Mouse (Mus musculus): ENCODE data around the gene Zfp972. TPM values are rescaled to one million over a fixed set of nuclear protein-coding genes. Genes with fewer than 3 reads are reported as not detected.
"Not testable (repeated sequence)": the region's sequence is repeated elsewhere in the genome, so short reads cannot be mapped to it uniquely, and the experiment has no call there.

The Zfp972 gene
- 3.8 and 4.3 TPM in 2 replicates for total RNA-seq (2012; rRNA removed)

DNA sequence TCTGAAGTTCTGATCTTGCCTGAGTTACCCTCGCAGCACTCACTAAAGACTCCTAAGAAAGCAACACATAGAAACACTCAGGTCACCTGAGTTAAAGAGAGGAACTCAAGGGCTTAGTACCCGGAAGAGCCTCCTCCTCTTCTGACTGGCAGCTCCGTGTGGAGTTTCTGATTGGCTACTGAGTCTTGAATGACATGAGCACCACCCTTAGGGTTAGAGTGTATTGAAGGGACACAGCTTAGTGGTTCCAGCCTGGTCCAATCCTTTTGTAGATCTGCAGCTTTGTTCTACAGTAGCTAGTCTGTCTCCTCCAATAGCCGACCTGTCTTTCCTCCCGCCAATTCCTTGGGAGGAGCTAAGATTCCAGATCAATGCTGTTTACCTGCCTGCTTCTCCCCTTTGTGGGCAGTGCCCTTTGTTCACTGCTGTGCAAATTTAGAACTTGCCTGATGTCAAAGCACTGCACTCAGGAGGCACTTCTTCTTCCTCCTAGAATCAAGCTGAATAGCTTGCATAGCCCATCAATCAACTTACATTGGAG is at the start of gene Zfp972:
Gene Zfp972, minus strand, starts transcription at position 51 of the 541 bp plus-strand sequence.
- H3K9me3 ChIP-seq (ENCODE audit: control insufficient read depth, insufficient read depth, low read depth, low read length); in situ Hi-C loops (cut with MboI; ENCODE audit: low sequenced_read_pairs in 2 of 2, unreplicated experiment in 2 of 2); H3K4me1 ChIP-seq (ENCODE audit: control insufficient read depth in 2 of 2, insufficient read depth in 2 of 2, low read length in 2 of 2, poor library complexity in 1 of 2); H3K27ac ChIP-seq (ENCODE audit: insufficient read depth, low read depth, low read length, poor library complexity, severe bottlenecking); H3K36me3 ChIP-seq (ENCODE audit: control insufficient read depth, insufficient read depth, low read length, poor library complexity, severe bottlenecking): not testable (repeated sequence)
- Histone ChIP-seq H3K4me3 (ENCODE audit: insufficient read depth in 1 of 2, low read depth in 1 of 2, low read length in 2 of 2, poor library complexity in 1 of 2, severe bottlenecking in 1 of 2) (peak within 1 kb of the TSS; percentile 60 to 84), H3K9ac (ENCODE audit: insufficient read depth, low read depth, low read length, poor library complexity, severe bottlenecking) (peak within 1 kb of the TSS; percentile 52; the same call in 1 of the 2 replicates)
- DNase-seq (ENCODE audit: low read depth, low spot score): peak; percentile 17

DNA sequence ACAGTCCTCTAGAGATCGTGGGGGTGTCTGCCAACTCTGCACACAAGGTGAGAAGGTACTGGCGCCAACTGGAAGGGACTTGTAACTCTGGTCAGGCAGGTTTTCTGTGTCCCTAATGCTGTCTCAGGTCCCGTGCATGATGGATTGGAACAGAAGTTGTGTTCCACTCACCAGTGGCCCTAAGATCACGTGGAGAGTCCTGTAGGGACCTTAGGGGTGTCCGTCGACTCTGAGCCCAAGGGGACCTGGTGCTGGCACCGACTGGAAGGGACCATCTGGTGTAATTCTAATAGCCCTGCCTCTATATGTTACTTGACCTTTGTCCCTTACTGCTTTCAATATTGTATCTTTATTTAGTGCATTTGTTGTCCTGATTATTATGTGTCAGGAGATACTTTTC is 49.4 kb upstream of the Zfp972 start:
- DNase-seq (ENCODE audit: low read depth, low spot score); in situ Hi-C loops (cut with MboI; ENCODE audit: low sequenced_read_pairs in 2 of 2, unreplicated experiment in 2 of 2): not testable (repeated sequence)

DNA sequence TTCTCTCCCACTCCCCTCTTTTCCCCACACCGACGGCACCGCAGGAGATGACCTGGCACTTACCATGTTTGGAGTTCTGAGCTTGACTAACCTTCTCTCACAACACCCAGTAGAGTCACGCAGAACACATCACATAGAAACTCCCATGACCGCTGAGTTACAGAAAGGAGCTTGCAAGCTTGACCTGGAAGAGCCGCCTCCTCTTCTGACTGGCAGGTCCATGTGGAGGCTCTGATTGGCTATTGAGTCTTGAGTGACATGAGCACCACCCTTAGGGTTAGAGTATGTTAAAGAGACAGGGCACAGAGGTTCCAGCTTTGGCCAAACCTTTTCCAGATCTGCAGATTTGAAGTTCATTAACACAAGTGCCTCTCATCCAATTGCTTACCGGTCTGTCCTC is 31.7 kb upstream of the Zfp972 start, which contains the start of gene Gm14326:
Gene Gm14326, minus strand, starts transcription at position 153 of the 400 bp plus-strand sequence.
- peak; percentile 1 for DNase-seq (ENCODE audit: low read depth, low spot score)
- in situ Hi-C loops (cut with MboI; ENCODE audit: low sequenced_read_pairs in 2 of 2, unreplicated experiment in 2 of 2); H3K4me1 ChIP-seq (ENCODE audit: control insufficient read depth in 2 of 2, insufficient read depth in 2 of 2, low read length in 2 of 2, poor library complexity in 1 of 2); H3K36me3 ChIP-seq (ENCODE audit: control insufficient read depth, insufficient read depth, low read length, poor library complexity, severe bottlenecking); H3K27ac ChIP-seq (ENCODE audit: insufficient read depth, low read depth, low read length, poor library complexity, severe bottlenecking); H3K9me3 ChIP-seq (ENCODE audit: control insufficient read depth, insufficient read depth, low read depth, low read length): not testable (repeated sequence)
- Histone ChIP-seq H3K9ac (ENCODE audit: insufficient read depth, low read depth, low read length, poor library complexity, severe bottlenecking) (peak within 1 kb of the TSS; percentile 63), H3K4me3 (ENCODE audit: insufficient read depth in 1 of 2, low read depth in 1 of 2, low read length in 2 of 2, poor library complexity in 1 of 2, severe bottlenecking in 1 of 2) (peak within 1 kb of the TSS; percentile 68 to 71)

More for the DNA sequence above, 49.4 kb upstream of the Zfp972 start:
- not testable (repeated sequence) for H3K9ac ChIP-seq (ENCODE audit: insufficient read depth, low read depth, low read length, poor library complexity, severe bottlenecking); H3K4me1 ChIP-seq (ENCODE audit: control insufficient read depth in 2 of 2, insufficient read depth in 2 of 2, low read length in 2 of 2, poor library complexity in 1 of 2); H3K27ac ChIP-seq (ENCODE audit: insufficient read depth, low read depth, low read length, poor library complexity, severe bottlenecking); H3K9me3 ChIP-seq (ENCODE audit: control insufficient read depth, insufficient read depth, low read depth, low read length); H3K36me3 ChIP-seq (ENCODE audit: control insufficient read depth, insufficient read depth, low read length, poor library complexity, severe bottlenecking); H3K4me3 ChIP-seq (ENCODE audit: insufficient read depth in 1 of 2, low read depth in 1 of 2, low read length in 2 of 2, poor library complexity in 1 of 2, severe bottlenecking in 1 of 2)

DNA sequence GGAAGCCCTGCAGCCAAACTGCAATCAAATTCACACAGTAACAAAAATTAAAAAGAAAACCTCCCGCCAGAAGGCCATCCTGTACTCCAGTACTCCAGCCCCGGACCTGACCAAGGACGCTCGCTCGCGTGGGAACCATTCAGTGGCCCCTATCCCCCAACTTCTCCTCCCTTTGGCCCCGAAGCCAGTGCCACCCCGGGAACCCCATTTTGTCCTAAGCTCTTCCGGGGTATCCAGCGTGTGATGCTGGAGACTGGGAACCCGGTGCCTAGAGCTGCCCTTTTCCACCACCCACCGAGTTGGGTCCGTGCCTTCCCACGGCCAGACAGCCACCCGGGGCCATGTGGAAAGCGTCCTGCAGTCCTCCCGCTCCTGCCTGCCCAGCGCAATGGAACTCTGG is 31.3 kb upstream of the Zfp972 start:
- H3K36me3 ChIP-seq (ENCODE audit: control insufficient read depth, insufficient read depth, low read length, poor library complexity, severe bottlenecking); in situ Hi-C loops (cut with MboI; ENCODE audit: low sequenced_read_pairs in 2 of 2, unreplicated experiment in 2 of 2); H3K27ac ChIP-seq (ENCODE audit: insufficient read depth, low read depth, low read length, poor library complexity, severe bottlenecking); DNase-seq (ENCODE audit: low read depth, low spot score); H3K9me3 ChIP-seq (ENCODE audit: control insufficient read depth, insufficient read depth, low read depth, low read length); H3K4me1 ChIP-seq (ENCODE audit: control insufficient read depth in 2 of 2, insufficient read depth in 2 of 2, low read length in 2 of 2, poor library complexity in 1 of 2): not testable (repeated sequence)
- Histone ChIP-seq H3K4me3 (ENCODE audit: insufficient read depth in 1 of 2, low read depth in 1 of 2, low read length in 2 of 2, poor library complexity in 1 of 2, severe bottlenecking in 1 of 2) (peak overlapping the region; percentile 66 to 71), H3K9ac (ENCODE audit: insufficient read depth, low read depth, low read length, poor library complexity, severe bottlenecking) (peak overlapping the region; percentile 63)

DNA sequence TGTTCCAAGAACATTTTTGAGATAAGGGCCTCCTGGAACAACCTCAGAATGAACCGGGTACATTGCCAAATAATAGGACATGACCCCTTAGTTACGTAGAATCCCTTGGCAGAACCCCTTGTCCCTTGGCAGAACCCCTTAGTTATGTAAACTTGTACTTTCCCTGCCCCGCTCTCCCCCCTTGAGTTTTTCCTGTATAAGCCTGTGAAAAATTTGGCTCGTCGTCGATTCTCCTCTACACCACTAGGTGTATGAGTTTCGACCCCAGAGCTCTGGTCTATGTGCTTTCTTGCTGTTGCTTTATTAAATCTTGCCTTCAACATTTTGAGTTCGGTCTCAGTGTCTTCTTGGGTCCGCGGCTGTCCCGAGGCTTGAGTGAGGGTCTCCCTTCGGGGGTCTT is 22.1 kb downstream of the Zfp972 start:
- H3K9ac ChIP-seq (ENCODE audit: insufficient read depth, low read depth, low read length, poor library complexity, severe bottlenecking); H3K4me3 ChIP-seq (ENCODE audit: insufficient read depth in 1 of 2, low read depth in 1 of 2, low read length in 2 of 2, poor library complexity in 1 of 2, severe bottlenecking in 1 of 2); DNase-seq (ENCODE audit: low read depth, low spot score); in situ Hi-C loops (cut with MboI; ENCODE audit: low sequenced_read_pairs in 2 of 2, unreplicated experiment in 2 of 2); H3K4me1 ChIP-seq (ENCODE audit: control insufficient read depth in 2 of 2, insufficient read depth in 2 of 2, low read length in 2 of 2, poor library complexity in 1 of 2); H3K27ac ChIP-seq (ENCODE audit: insufficient read depth, low read depth, low read length, poor library complexity, severe bottlenecking); H3K9me3 ChIP-seq (ENCODE audit: control insufficient read depth, insufficient read depth, low read depth, low read length); H3K36me3 ChIP-seq (ENCODE audit: control insufficient read depth, insufficient read depth, low read length, poor library complexity, severe bottlenecking): not testable (repeated sequence)

DNA sequence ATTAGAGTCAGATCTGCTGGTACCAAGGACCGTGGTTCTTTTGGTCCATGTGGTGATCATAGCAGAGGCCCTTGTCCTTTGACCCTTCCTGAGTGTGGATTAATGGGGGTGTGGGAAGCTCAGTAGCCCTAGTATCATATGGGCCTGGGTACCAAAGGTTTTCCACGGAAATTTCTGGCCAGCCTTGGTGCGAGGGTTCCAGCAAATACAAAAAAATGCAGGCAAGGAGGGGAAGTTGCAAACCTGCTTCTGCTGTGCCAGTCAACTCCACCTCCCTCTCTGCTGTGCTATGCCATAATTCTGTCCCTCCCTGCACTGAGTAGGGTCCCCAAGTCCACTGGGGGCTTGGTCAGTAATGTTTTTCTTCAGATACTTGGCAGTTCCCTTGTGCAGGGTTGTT is 27.2 kb downstream of the Zfp972 start:
- in situ Hi-C loops (cut with MboI; ENCODE audit: low sequenced_read_pairs in 2 of 2, unreplicated experiment in 2 of 2); H3K4me1 ChIP-seq (ENCODE audit: control insufficient read depth in 2 of 2, insufficient read depth in 2 of 2, low read length in 2 of 2, poor library complexity in 1 of 2); H3K36me3 ChIP-seq (ENCODE audit: control insufficient read depth, insufficient read depth, low read length, poor library complexity, severe bottlenecking): not testable (repeated sequence)

DNA sequence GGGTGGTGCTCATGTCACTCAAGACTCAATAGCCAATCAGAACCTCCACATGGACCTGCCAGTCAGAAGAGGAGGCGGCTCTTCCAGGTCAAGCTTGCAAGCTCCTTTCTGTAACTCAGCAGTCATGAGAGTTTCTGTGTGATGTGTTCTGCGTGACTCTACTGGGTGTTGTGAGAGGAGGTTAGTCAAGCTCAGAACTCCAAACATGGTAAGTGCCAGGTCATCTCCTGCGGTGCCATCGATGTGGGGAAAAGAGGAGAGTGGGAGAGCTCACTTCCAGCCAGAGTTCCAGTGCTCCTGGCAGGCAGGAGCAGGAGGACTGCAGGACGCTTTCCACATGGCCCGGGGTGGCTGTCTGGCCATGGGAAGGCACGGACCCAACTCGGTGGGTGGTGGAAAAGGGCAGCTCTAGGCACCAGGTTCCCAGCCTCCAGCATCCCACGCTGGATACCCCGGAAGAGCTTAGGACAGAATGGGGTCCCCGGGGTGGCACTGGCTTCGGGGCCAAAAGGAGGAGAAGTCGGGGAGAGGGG is 28.3 kb downstream of the Zfp972 start, which contains the start of gene Gm14327:
Gene Gm14327, plus strand, starts transcription at position 51 of the 533 bp plus-strand sequence.
- H3K27ac ChIP-seq (ENCODE audit: insufficient read depth, low read depth, low read length, poor library complexity, severe bottlenecking); H3K4me1 ChIP-seq (ENCODE audit: control insufficient read depth in 2 of 2, insufficient read depth in 2 of 2, low read length in 2 of 2, poor library complexity in 1 of 2); in situ Hi-C loops (cut with MboI; ENCODE audit: low sequenced_read_pairs in 2 of 2, unreplicated experiment in 2 of 2); H3K9me3 ChIP-seq (ENCODE audit: control insufficient read depth, insufficient read depth, low read depth, low read length); DNase-seq (ENCODE audit: low read depth, low spot score); H3K36me3 ChIP-seq (ENCODE audit: control insufficient read depth, insufficient read depth, low read length, poor library complexity, severe bottlenecking): not testable (repeated sequence)
- peak within 1 kb of the TSS; percentile 57 for H3K9ac ChIP-seq (ENCODE audit: insufficient read depth, low read depth, low read length, poor library complexity, severe bottlenecking)
- peak within 1 kb of the TSS; percentile 63 to 69 for H3K4me3 ChIP-seq (ENCODE audit: insufficient read depth in 1 of 2, low read depth in 1 of 2, low read length in 2 of 2, poor library complexity in 1 of 2, severe bottlenecking in 1 of 2)

More for the DNA sequence above, 27.2 kb downstream of the Zfp972 start:
- not testable (repeated sequence) for H3K9ac ChIP-seq (ENCODE audit: insufficient read depth, low read depth, low read length, poor library complexity, severe bottlenecking); H3K27ac ChIP-seq (ENCODE audit: insufficient read depth, low read depth, low read length, poor library complexity, severe bottlenecking); H3K4me3 ChIP-seq (ENCODE audit: insufficient read depth in 1 of 2, low read depth in 1 of 2, low read length in 2 of 2, poor library complexity in 1 of 2, severe bottlenecking in 1 of 2); H3K9me3 ChIP-seq (ENCODE audit: control insufficient read depth, insufficient read depth, low read depth, low read length); DNase-seq (ENCODE audit: low read depth, low spot score)

DNA sequence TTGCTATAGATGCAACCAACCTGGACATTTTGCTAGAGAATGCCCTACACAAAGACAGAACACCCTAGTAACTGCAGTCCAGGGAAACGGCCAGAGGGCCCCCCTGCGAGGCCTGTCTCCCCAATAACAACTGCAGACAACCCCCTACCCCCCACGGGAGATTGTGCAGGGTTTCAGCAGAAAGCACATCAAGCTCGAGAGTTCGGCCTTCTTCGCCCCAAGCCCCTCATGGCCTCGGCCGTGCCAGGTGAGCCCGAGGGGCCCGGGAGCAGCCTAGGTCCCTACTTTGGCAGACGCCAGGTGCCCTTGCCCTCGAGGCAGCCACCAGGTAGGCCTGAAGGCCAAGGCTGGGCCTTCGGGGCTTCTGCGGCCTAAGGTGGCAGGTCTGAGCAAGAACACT is 37.7 kb downstream of the Zfp972 start:
- H3K4me1 ChIP-seq (ENCODE audit: control insufficient read depth in 2 of 2, insufficient read depth in 2 of 2, low read length in 2 of 2, poor library complexity in 1 of 2); H3K36me3 ChIP-seq (ENCODE audit: control insufficient read depth, insufficient read depth, low read length, poor library complexity, severe bottlenecking); H3K27ac ChIP-seq (ENCODE audit: insufficient read depth, low read depth, low read length, poor library complexity, severe bottlenecking); in situ Hi-C loops (cut with MboI; ENCODE audit: low sequenced_read_pairs in 2 of 2, unreplicated experiment in 2 of 2); H3K4me3 ChIP-seq (ENCODE audit: insufficient read depth in 1 of 2, low read depth in 1 of 2, low read length in 2 of 2, poor library complexity in 1 of 2, severe bottlenecking in 1 of 2); DNase-seq (ENCODE audit: low read depth, low spot score); H3K9ac ChIP-seq (ENCODE audit: insufficient read depth, low read depth, low read length, poor library complexity, severe bottlenecking); H3K9me3 ChIP-seq (ENCODE audit: control insufficient read depth, insufficient read depth, low read depth, low read length): not testable (repeated sequence)

Measured in ES-E14 (cell line).